Mouse (Mus musculus): ENCODE measurements around the gene Trim65. TPM values are rescaled to one million over a fixed set of nuclear protein-coding genes. Genes with fewer than 3 reads are reported as not detected.

The Trim65 gene
- polyA plus RNA-seq (2012; ENCODE audit: low replicate concordance): 10.8 and 13.2 TPM in 2 replicates

GRCm38 (mm10) chr11:116130488-116131205, at the start of gene Trim65:
TSS of gene Trim65 (minus strand) at chr11:116131128.

GRCm38 (mm10) chr11:116167884-116168439, 37.0 kb upstream of the Trim65 start, which contains the start of gene Fbf1:
TSS of gene Fbf1 (minus strand) at chr11:116168166.

GRCm38 (mm10) chr11:116138468-116139138, 7.7 kb upstream of the Trim65 start, which contains the start of gene Mrpl38:
TSS of gene Mrpl38 (minus strand) at chr11:116138868.

GRCm38 (mm10) chr11:116127156-116127980, 3.6 kb downstream of the Trim65 start, which contains the start of gene Trim47:
TSS of gene Trim47 (minus strand) at chr11:116127210.

GRCm38 (mm10) chr11:116086258-116087193, 44.4 kb downstream of the Trim65 start, which contains the start of gene Wbp2:
TSS of gene Wbp2 (minus strand) at chr11:116086995.

GRCm38 (mm10) chr11:116077446-116078204, 53.3 kb downstream of the Trim65 start, which contains the start of gene Unc13d:
TSS of gene Unc13d (minus strand) at chr11:116077961.

Other genes starting within 250 kb of the Trim65 start
- 5.0 and 7.0 TPM in 2 replicates for gene Smim5, start 231.2 kb downstream of the Trim65 start, polyA plus RNA-seq (2012; ENCODE audit: low replicate concordance)
- 0.29 TPM in 1 of 2 replicates, not detected in the other for gene Smim6, start 219.1 kb downstream of the Trim65 start, polyA plus RNA-seq (2012; ENCODE audit: low replicate concordance)
- 15.9 and 37.4 TPM in 2 replicates for gene Sap30bp, start 197.8 kb downstream of the Trim65 start, polyA plus RNA-seq (2012; ENCODE audit: low replicate concordance)
- 24.4 and 46.6 TPM in 2 replicates for gene Recql5, start 197.7 kb downstream of the Trim65 start, polyA plus RNA-seq (2012; ENCODE audit: low replicate concordance)
- gene Itgb4, start 156.4 kb downstream of the Trim65 start, polyA plus RNA-seq (2012; ENCODE audit: low replicate concordance): 0.18 and 0.31 TPM in 2 replicates
- gene Galk1, start 118.4 kb downstream of the Trim65 start, polyA plus RNA-seq (2012; ENCODE audit: low replicate concordance): 21.0 and 29.6 TPM in 2 replicates
- 458 and 1,037 TPM in 2 replicates for gene H3f3b, start 103.2 kb downstream of the Trim65 start, polyA plus RNA-seq (2012; ENCODE audit: low replicate concordance)
- gene Unk, start 100.8 kb downstream of the Trim65 start, polyA plus RNA-seq (2012; ENCODE audit: low replicate concordance): 65.3 and 71.0 TPM in 2 replicates
- 139 and 389 TPM in 2 replicates for gene Unc13d, start 53.2 kb downstream of the Trim65 start, polyA plus RNA-seq (2012; ENCODE audit: low replicate concordance)
- gene Wbp2, start 44.1 kb downstream of the Trim65 start, polyA plus RNA-seq (2012; ENCODE audit: low replicate concordance): 508 and 688 TPM in 2 replicates
- 5.8 and 8.8 TPM in 2 replicates for gene Trim47, start 3.9 kb downstream of the Trim65 start, polyA plus RNA-seq (2012; ENCODE audit: low replicate concordance)
- gene Mrpl38, start 7.7 kb upstream of the Trim65 start, polyA plus RNA-seq (2012; ENCODE audit: low replicate concordance): 62.8 and 112 TPM in 2 replicates
- gene Fbf1, start 37.0 kb upstream of the Trim65 start, polyA plus RNA-seq (2012; ENCODE audit: low replicate concordance): 14.2 and 19.6 TPM in 2 replicates
- gene Ten1, start 67.7 kb upstream of the Trim65 start, polyA plus RNA-seq (2012; ENCODE audit: low replicate concordance): 97.8 and 110 TPM in 2 replicates
- gene Acox1, start 67.9 kb upstream of the Trim65 start, polyA plus RNA-seq (2012; ENCODE audit: low replicate concordance): 2.6 and 2.8 TPM in 2 replicates
- gene Evpl, start 106.9 kb upstream of the Trim65 start, polyA plus RNA-seq (2012; ENCODE audit: low replicate concordance): 0.19 and 0.62 TPM in 2 replicates
- 17.7 and 20.3 TPM in 2 replicates for gene Srp68, start 143.1 kb upstream of the Trim65 start, polyA plus RNA-seq (2012; ENCODE audit: low replicate concordance)
- not detected in 2 replicates for gene Galr2, start 149.8 kb upstream of the Trim65 start, polyA plus RNA-seq (2012; ENCODE audit: low replicate concordance)
- gene Exoc7, start 176.1 kb upstream of the Trim65 start, polyA plus RNA-seq (2012; ENCODE audit: low replicate concordance): 16.1 and 18.5 TPM in 2 replicates
- gene Foxj1, start 204.3 kb upstream of the Trim65 start, polyA plus RNA-seq (2012; ENCODE audit: low replicate concordance): 0.47 and 0.99 TPM in 2 replicates